Mouse (Mus musculus): ENCODE data around the gene Cdc42ep2. TPM values are rescaled to one million over a fixed set of nuclear protein-coding genes. Genes with fewer than 3 reads are reported as not detected.

Cdc42ep2 gene
- total RNA-seq, 2 experiments from 2014 or later = 4.7 to 4.9 TPM

GRCm38 (mm10) chr19:5954936-5955335, 30.3 kb upstream of the Cdc42ep2 start:
- DNase-seq (ENCODE audit: extremely low spot score in 1 of 2, low spot score in 2 of 2) = no peak
- TF ChIP-seq CTCF (IDR thresholded peaks at IDR 0.05) = no peak
- Histone ChIP-seq H3K27ac (no peak overlapping the region), H3K4me3 (no peak overlapping the region)
- intact Hi-C loops (cut with DNase I) = loop anchor here (5.0 kb wide), 1 partner anchor 168 kb away; no protein-coding TSS in a partner anchor

- DNase-seq (ENCODE audit: extremely low spot score in 1 of 2, low spot score in 2 of 2) = no peak
- intact Hi-C loops (cut with DNase I) = no loop called here
- no peak for TF ChIP-seq CTCF (IDR thresholded peaks at IDR 0.05)
These were observed 29.6 kb upstream of the Cdc42ep2 start for GRCm38 (mm10) chr19:5954031-5954710.

GRCm38 (mm10) chr19:5953201-5953770, 28.7 kb upstream of the Cdc42ep2 start:
- H3K4me3 ChIP-seq = no peak overlapping the region
- no peak overlapping the region for H3K27ac ChIP-seq
- no peak for DNase-seq (ENCODE audit: extremely low spot score in 1 of 2, low spot score in 2 of 2)
- TF ChIP-seq CTCF (IDR thresholded peaks at IDR 0.05) = no peak
- intact Hi-C loops (cut with DNase I) = no loop called here

More at GRCm38 (mm10) chr19:5954031-5954710, 29.6 kb upstream of the Cdc42ep2 start:
- Histone ChIP-seq H3K27ac (no peak overlapping the region), H3K4me3 (no peak overlapping the region)

GRCm38 (mm10) chr19:5952071-5952691, 27.6 kb upstream of the Cdc42ep2 start:
- Histone ChIP-seq H3K27ac (no peak overlapping the region), H3K4me3 (no peak overlapping the region)
- intact Hi-C loops (cut with DNase I) = no loop called here
- TF ChIP-seq CTCF (IDR thresholded peaks at IDR 0.05) = no peak
- DNase-seq (ENCODE audit: extremely low spot score in 1 of 2, low spot score in 2 of 2) = no peak

GRCm38 (mm10) chr19:5951631-5952030, 27.0 kb upstream of the Cdc42ep2 start:
- DNase-seq (ENCODE audit: extremely low spot score in 1 of 2, low spot score in 2 of 2) = no peak
- Histone ChIP-seq H3K27ac (no peak overlapping the region), H3K4me3 (no peak overlapping the region)
- intact Hi-C loops (cut with DNase I) = no loop called here
- no peak for TF ChIP-seq CTCF (IDR thresholded peaks at IDR 0.05)

GRCm38 (mm10) chr19:5950218-5950617, 25.6 kb upstream of the Cdc42ep2 start:
- Histone ChIP-seq H3K27ac (no peak overlapping the region), H3K4me3 (no peak overlapping the region)
- DNase-seq (ENCODE audit: extremely low spot score in 1 of 2, low spot score in 2 of 2) = no peak
- intact Hi-C loops (cut with DNase I) = no loop called here
- TF ChIP-seq CTCF (IDR thresholded peaks at IDR 0.05) = no peak

- Histone ChIP-seq H3K4me3 (no peak overlapping the region), H3K27ac (peak overlapping the region; percentile 80)
- intact Hi-C loops (cut with DNase I) = no loop called here
- no peak for DNase-seq (ENCODE audit: extremely low spot score in 1 of 2, low spot score in 2 of 2)
- TF ChIP-seq CTCF (IDR thresholded peaks at IDR 0.05) = no peak
These were observed 21.3 kb upstream of the Cdc42ep2 start for GRCm38 (mm10) chr19:5945891-5946290.

- intact Hi-C loops (cut with DNase I) = no loop called here
- TF ChIP-seq CTCF (IDR thresholded peaks at IDR 0.05) = no peak
- no peak for DNase-seq (ENCODE audit: extremely low spot score in 1 of 2, low spot score in 2 of 2)
- peak overlapping the region; percentile 44; the same call in 1 of the 2 replicates for H3K27ac ChIP-seq
- no peak overlapping the region for H3K4me3 ChIP-seq
These were observed 20.4 kb upstream of the Cdc42ep2 start for GRCm38 (mm10) chr19:5945027-5945426.

- H3K27ac ChIP-seq = peak overlapping the region; percentile 36; the same call in 1 of the 2 replicates
- intact Hi-C loops (cut with DNase I) = no loop called here
These were observed 19.5 kb upstream of the Cdc42ep2 start for GRCm38 (mm10) chr19:5944145-5944544.

GRCm38 (mm10) chr19:5943404-5943803, 18.8 kb upstream of the Cdc42ep2 start:
- no peak for DNase-seq (ENCODE audit: extremely low spot score in 1 of 2, low spot score in 2 of 2)
- no peak for TF ChIP-seq CTCF (IDR thresholded peaks at IDR 0.05)
- no peak overlapping the region for H3K4me3 ChIP-seq
- intact Hi-C loops (cut with DNase I) = no loop called here
- H3K27ac ChIP-seq = no peak overlapping the region

More at GRCm38 (mm10) chr19:5944145-5944544, 19.5 kb upstream of the Cdc42ep2 start:
- H3K4me3 ChIP-seq = no peak overlapping the region
- no peak for TF ChIP-seq CTCF (IDR thresholded peaks at IDR 0.05)
- no peak for DNase-seq (ENCODE audit: extremely low spot score in 1 of 2, low spot score in 2 of 2)

GRCm38 (mm10) chr19:5942581-5942980, 18.0 kb upstream of the Cdc42ep2 start:
- no peak overlapping the region for H3K4me3 ChIP-seq
- TF ChIP-seq CTCF (IDR thresholded peaks at IDR 0.05) = no peak
- DNase-seq (ENCODE audit: extremely low spot score in 1 of 2, low spot score in 2 of 2) = no peak
- intact Hi-C loops (cut with DNase I) = no loop called here
- no peak overlapping the region; the same call in 1 of the 2 replicates for H3K27ac ChIP-seq

- Histone ChIP-seq H3K4me3 (no peak overlapping the region), H3K27ac (no peak overlapping the region)
- no peak for DNase-seq (ENCODE audit: extremely low spot score in 1 of 2, low spot score in 2 of 2)
- intact Hi-C loops (cut with DNase I) = no loop called here
- TF ChIP-seq CTCF (IDR thresholded peaks at IDR 0.05) = no peak
These were observed 16.0 kb upstream of the Cdc42ep2 start for GRCm38 (mm10) chr19:5940656-5941055.
